Mouse (Mus musculus) urinary bladder, postnatal 14 days (tissue): ENCODE results near the gene Trim28.

Experiments used
- DNase-seq: peaks from one replicate; pipeline ENCODE4 v3.0.0; 2021; ENCODE audit warnings: low spot score

Gene Trim28

GRCm38 (mm10) chr7:13033451-13034147 is 34.7 kb downstream of the Trim28 start:
- DNase-seq: no peak

GRCm38 (mm10) chr7:13034148-13034977 is 35.4 kb downstream of the Trim28 start, which contains the start of gene Chmp2a:
Gene Chmp2a (minus strand): TSS chr7:13034807.
- peak; percentile 98 for DNase-seq

GRCm38 (mm10) chr7:13035211-13035855 is 36.4 kb downstream of the Trim28 start:
- DNase-seq: no peak

GRCm38 (mm10) chr7:13036806-13037205 is 37.9 kb downstream of the Trim28 start:
- no peak for DNase-seq

- DNase-seq: no peak
Measured at GRCm38 (mm10) chr7:13037366-13037765, 38.5 kb downstream of the Trim28 start.

GRCm38 (mm10) chr7:13037901-13038555 is 39.1 kb downstream of the Trim28 start, which contains the start of gene Ube2m:
Gene Ube2m (minus strand): TSS chr7:13038275.
- DNase-seq: peak; percentile 99

DNA sequence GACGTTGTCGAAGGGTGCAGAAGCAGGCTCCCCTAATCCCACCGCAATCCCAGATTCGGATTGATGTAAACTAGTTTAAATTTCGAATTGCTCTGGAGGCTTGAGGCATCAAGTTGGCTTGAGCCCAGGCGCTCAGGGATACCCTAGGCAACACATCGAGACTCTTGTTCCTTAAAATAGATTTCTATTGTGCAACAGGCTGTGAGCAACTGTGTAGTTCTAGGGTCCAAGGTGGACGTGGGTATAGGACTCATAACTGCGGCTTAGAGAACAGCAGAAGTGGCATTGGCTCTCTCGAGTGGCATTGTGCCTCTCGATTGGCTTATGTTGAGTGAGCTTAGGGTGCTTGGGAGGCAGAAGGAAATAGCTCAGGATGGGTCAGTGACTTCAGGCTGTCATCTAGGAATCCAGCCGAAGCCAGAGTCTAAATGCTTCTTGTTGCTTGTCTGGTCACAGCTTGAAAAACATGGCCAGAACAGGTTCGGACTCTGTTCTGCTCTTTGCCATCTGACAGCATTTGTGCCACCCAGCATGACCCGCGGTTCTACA is 39.8 kb downstream of the Trim28 start:
- no peak for DNase-seq

GRCm38 (mm10) chr7:13039181-13039580 is 40.3 kb downstream of the Trim28 start:
- no peak for DNase-seq

DNA sequence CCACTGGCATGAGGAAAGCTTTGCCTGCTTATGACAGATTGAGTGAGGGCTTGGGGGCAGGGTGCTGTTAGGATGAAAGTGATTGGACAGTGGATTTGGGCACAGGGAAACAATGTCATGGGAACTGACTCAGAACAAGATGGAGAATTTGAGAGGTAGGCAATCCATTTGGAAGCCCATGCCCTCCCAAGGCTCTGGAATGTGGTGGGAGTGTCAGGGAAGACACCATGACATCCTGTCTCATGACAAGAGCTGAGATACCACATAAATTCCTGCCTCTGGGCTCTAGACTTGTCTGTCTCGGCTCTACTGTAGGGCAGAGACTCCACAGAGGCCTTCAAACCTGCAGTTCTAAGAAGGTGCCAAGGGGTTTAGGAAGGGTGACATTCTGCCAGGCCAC is 42.3 kb downstream of the Trim28 start:
- no peak for DNase-seq

GRCm38 (mm10) chr7:13042511-13042910 is 43.6 kb downstream of the Trim28 start:
- no peak for DNase-seq

DNA sequence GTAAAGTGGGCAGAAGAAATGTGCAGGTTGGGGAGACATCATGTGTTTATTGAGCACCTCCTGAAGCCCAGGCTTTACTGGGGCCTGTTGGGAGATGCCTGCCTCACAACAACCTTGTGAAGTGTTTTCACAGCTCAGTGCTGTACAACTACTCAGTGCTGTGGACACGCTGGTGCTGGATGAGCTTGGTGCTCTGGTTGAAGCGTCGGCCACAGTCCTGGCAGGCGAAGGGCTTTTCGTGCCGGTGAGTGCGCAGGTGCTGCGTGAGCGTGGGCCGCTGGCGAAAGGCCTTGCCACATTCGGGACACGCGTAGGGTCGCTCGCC is 44.2 kb downstream of the Trim28 start:
- no peak for DNase-seq

DNA sequence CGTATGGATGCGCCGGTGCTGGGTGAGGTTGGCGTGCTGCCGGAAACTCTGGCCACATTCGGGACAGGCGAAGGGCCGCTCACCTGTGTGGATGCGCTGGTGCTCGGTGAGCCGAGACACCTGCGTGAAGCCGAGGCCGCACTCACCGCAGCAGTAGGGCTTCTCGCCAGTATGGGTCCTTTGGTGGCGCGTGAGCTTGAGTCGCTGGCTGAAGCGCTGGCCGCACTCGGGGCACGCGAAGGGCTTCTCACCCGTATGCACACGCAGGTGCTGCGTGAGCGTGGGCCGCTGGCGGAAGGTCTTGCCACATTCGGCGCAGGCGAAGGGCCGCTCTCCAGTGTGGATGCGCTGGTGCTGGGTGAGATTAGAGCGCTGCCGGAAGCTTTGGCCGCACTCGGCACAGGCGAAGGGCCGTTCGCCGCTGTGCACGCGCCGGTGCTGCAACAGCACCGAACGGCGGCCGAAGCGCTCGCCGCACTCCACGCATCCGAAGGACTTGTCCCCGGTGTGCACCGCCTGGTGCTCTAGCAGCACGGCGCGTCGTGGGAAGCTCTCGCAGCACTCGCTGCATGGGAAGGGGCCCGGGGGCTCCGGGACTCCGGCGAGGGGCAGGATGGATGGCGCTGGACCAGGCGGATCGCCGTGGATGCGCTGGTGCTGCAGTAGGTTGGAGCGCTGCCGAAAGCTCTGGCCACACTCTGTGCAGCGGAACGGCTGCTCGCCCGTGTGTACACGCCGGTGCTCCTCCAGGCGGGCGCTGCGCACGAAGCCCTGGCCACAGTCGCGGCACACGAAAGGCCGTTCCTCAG is 44.7 kb downstream of the Trim28 start:
- peak; percentile 26 for DNase-seq

- no peak for DNase-seq
Measured at GRCm38 (mm10) chr7:13044254-13044625, 45.3 kb downstream of the Trim28 start.

- DNase-seq: peak; percentile 69
Measured at GRCm38 (mm10) chr7:13046084-13046483, 47.2 kb downstream of the Trim28 start.

DNA sequence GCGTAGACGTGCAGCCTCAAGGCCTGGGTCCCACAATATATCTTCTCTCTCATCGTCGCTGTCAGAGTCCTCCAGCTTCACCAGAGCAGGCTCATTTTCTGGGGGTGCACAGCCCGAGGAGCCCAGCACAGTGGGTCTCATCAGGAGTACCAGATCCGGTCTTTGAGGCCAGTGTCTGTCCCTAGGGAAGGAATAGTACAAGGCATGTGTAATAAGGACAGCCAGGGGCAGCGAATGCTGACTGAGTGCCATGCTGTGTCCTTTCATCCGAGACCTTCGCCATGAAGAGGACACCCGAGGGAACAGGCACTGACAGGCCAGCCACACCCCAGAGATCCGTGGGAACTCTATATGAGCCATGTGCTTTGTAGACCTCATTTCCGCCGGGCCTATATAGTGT is 54.1 kb downstream of the Trim28 start:
- DNase-seq: no peak

DNA sequence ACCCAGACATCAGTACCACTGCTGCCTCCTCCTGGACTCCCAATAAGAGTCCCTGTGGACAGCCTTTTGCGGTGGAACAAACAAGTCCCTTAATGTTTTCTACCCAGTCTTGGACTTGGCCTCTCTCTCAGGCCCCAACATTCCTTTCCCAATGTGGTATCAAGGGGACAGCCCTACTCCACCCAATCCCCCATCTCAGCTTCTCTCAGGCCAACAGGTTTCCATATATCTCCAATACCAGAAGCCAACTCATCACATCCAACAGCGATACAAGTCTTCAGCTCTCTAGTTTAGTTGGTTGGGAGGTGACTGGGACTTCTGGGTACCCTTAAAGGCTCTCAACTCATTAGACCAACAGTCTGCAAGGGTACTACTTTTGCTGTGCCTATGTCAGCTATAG is 54.6 kb downstream of the Trim28 start:
- DNase-seq: no peak

GRCm38 (mm10) chr7:13053961-13054286 is 55.0 kb downstream of the Trim28 start:
- no peak for DNase-seq

- peak; percentile 95 for DNase-seq
Measured at GRCm38 (mm10) chr7:13054287-13055010, 55.5 kb downstream of the Trim28 start, which contains the start of gene Mzf1. Gene Mzf1 (minus strand): TSS chr7:13054764.

DNA sequence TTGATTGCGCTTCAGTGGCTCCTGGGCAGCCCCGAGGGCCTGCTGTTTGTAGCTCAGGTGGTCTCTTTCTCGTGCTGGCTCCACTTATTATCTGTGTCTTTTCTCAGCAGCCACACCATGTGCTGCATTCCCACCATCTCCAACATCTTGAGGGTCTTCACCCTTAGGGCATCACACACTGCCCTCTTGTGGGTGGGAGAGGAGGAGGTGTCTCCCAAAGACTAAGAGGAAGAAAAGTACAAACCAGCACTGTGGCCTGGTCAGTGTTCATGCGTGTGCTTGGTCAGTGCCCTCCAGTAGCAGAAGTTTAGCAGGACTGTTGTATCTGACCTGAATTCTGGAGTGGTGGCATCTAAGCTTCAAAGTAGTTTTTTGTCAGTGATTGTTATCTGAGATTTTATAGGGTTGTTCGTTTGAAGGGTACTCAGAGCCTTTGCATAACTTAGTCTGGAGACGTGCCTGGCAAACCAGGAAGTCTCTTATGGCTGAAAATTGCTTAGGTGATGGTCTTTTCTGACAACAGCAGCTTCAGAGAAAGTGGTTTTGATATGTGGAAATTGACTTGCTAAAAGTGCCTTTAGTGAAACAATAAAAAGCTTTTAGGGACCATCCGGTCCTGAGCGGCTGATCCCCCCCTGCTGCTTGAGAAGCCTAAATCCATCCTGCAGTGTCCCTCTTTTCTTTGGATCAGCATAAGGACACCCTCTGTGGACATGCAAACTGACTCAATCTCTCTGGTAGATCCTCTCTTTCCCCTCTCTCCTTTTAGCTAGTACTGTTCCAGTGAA is 58.2 kb downstream of the Trim28 start:
- DNase-seq: no peak

DNA sequence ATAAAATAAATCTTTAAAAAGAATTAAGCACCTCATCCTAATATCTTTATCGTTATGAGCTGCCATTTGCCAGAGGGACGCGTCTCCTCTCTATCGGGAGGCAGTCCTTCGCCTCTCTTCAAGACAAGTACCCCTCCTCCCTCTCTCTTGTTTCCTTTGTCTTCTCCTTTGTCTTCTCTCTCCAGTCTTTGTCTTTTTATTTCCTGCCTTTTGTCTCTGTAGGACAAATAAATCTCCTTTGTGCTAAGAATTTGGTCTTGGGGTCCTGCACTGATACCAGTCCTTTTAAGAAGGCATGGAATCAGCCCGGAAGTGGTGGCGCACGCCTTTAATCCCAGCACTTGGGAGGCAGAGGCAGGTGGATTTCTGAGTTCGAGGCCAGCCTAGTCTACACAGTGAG is 60.6 kb downstream of the Trim28 start:
- no peak for DNase-seq
